Mouse (Mus musculus): ENCODE measurements around the gene Mypn. TPM values are rescaled to one million over a fixed set of nuclear protein-coding genes. Genes with fewer than 3 reads are reported as not detected.

Gene Mypn
- polyA plus RNA-seq, 1 experiment from 2014 or later, result 6.3 TPM

DNA sequence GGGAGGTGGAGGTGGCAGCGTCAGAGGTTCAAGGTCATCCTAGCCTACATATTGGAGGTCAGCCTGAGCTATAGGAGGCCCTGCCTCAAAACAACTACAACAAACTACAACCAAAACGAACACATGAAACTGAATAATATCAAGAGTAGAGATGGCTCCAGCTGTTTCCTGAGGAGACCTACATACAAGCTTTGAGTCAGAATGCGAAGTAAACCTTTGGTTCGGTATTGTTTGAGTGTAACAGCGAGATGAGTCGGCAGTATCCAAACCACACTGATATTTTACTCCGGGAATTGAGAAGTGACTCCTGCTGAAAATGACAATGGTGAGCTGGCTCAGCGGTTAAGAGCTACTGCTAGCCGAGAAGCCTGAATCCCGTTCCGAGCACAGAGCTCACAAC is 34.2 kb downstream of the Mypn start:
- Histone ChIP-seq H3K9ac (no peak overlapping the region), H3K27me3 (replicated peaks) (no peaks in the 10 kb centered on the region), H3K27ac (ENCODE audit: poor library complexity, severe bottlenecking) (no peak overlapping the region), H3K4me2 (no peak overlapping the region), H3K9me3 (replicated peaks) (no peaks in the 10 kb centered on the region), H3K4me1 (replicated peaks) (no peaks in the 10 kb centered on the region), H3K4me3 (no peak overlapping the region), H3K36me3 (no peaks in the 10 kb centered on the region)
- ATAC-seq (ENCODE audit: insufficient number of reproducible peaks, low FRiP score), result no peak
- WGBS, result 83% methylated on average over 11 of the region's 11 CpGs

DNA sequence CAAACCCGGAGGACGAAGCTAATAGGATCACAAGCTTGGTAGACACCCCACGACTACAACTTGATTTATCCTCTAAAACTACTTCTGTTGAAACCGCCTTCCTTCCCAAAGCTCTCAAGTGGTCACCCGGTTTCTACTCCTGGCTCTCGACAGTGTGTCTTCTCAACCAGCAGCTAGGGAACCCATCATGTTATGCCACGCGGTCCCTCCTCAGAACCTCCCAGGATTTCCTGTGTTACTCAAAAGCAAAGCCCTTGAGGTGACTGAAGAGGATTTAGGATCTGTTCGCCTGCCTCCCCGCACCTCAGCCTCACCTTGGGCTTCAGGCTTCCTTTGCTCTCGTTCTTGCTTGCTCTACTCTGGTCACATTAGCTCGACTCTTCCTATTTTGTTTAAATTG is 35.6 kb downstream of the Mypn start:
- no peaks in the 10 kb centered on the region for H3K4me1 ChIP-seq (replicated peaks)
- H3K27me3 ChIP-seq (replicated peaks), result no peaks in the 10 kb centered on the region
- H3K27ac ChIP-seq (ENCODE audit: poor library complexity, severe bottlenecking), result no peak overlapping the region
- WGBS, result 85% methylated on average over 12 of the region's 12 CpGs
- H3K9me3 ChIP-seq (replicated peaks), result no peaks in the 10 kb centered on the region
- H3K9ac ChIP-seq, result no peak overlapping the region
- ATAC-seq (ENCODE audit: insufficient number of reproducible peaks, low FRiP score), result no peak
- H3K36me3 ChIP-seq, result no peaks in the 10 kb centered on the region
- H3K4me2 ChIP-seq, result no peak overlapping the region
- no peak overlapping the region for H3K4me3 ChIP-seq

DNA sequence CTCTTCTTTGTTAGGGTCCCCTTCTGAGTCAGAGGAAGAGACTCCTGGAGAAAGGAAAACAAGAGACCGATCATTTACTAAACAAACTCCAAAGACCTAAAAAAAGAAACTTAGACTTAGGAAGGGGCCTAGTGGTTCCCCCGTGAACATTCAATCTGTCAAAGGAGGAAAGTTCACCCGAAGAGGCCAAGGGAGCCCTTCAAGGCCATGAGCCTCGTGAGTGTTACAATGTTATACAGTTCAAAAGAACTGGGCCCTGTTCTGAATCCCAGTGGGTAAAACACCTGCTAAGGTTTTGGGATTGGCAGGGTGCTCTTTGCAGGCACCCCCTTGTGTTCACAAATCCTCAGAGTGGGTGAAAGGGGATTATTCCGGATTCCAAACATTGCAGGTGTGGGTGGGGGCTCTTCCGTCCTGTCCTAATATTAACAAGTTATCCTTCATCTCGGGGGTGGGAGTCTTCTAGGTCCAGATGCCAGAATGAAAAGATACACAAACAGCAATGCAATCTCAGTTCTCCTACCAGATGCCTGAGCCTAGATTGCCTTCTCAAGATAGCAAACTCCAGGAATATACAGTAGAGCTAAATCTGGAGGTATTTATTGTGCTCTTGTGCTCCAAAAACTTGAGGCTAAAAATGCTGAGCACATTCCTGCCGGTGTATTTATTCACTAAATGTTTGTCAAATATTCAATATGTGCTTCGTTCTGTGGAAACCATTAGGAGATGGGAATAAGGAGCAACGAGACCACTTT is 36.3 kb downstream of the Mypn start:
- no peaks in the 10 kb centered on the region for H3K36me3 ChIP-seq
- ATAC-seq (ENCODE audit: insufficient number of reproducible peaks, low FRiP score), result no peak
- H3K9ac ChIP-seq, result no peak overlapping the region
- no peaks in the 10 kb centered on the region for H3K9me3 ChIP-seq (replicated peaks)
- no peak overlapping the region for H3K4me3 ChIP-seq
- no peak overlapping the region for H3K4me2 ChIP-seq
- WGBS, result 80% methylated on average over 10 of the region's 10 CpGs
- no peaks in the 10 kb centered on the region for H3K27me3 ChIP-seq (replicated peaks)
- no peaks in the 10 kb centered on the region for H3K4me1 ChIP-seq (replicated peaks)
- H3K27ac ChIP-seq (ENCODE audit: poor library complexity, severe bottlenecking), result no peak overlapping the region

- no peak for ATAC-seq (ENCODE audit: insufficient number of reproducible peaks, low FRiP score)
- 62% methylated on average over 16 of the region's 16 CpGs for WGBS
Observed at GRCm38 (mm10) chr10:63165752-63166412, 37.9 kb downstream of the Mypn start.

DNA sequence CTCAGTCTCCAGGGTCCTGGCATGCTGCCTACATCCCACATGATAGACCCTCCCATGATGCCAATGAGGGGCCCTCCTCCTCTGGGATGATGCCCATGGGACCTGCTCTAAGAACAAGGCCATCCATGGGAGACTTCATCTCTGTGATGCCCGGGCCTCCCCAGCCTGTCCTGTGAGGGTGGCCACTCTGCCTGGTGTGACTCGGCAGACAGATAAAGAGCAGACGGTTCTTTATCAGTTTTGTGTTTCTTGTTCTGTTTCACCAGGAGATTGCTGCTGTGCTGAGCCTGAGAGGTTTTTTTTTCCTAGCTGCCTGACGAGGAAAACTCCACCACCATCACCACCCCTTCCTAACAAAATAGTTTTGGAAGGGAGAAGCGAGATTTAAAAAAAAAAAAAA is 42.5 kb downstream of the Mypn start:
- Histone ChIP-seq H3K27me3 (replicated peaks) (no peaks in the 10 kb centered on the region), H3K27ac (ENCODE audit: poor library complexity, severe bottlenecking) (no peak overlapping the region), H3K4me1 (replicated peaks) (peaks cover 25% of the 10 kb centered on the region), H3K9ac (no peak overlapping the region), H3K36me3 (no peaks in the 10 kb centered on the region), H3K4me3 (no peak overlapping the region), H3K4me2 (peak overlapping the region; percentile 15; the same call in 1 of the 2 replicates), H3K9me3 (replicated peaks) (no peaks in the 10 kb centered on the region)
- ATAC-seq (ENCODE audit: insufficient number of reproducible peaks, low FRiP score), result peak; percentile 59; the same call in 1 of the 2 replicates
- WGBS, result 5% methylated on average over 5 of the region's 5 CpGs

More at GRCm38 (mm10) chr10:63165752-63166412, 37.9 kb downstream of the Mypn start:
- Histone ChIP-seq H3K4me2 (no peak overlapping the region), H3K4me1 (replicated peaks) (peaks cover 4% of the 10 kb centered on the region), H3K27ac (ENCODE audit: poor library complexity, severe bottlenecking) (no peak overlapping the region), H3K27me3 (replicated peaks) (no peaks in the 10 kb centered on the region), H3K4me3 (no peak overlapping the region), H3K9ac (no peak overlapping the region), H3K9me3 (replicated peaks) (no peaks in the 10 kb centered on the region), H3K36me3 (no peaks in the 10 kb centered on the region)

DNA sequence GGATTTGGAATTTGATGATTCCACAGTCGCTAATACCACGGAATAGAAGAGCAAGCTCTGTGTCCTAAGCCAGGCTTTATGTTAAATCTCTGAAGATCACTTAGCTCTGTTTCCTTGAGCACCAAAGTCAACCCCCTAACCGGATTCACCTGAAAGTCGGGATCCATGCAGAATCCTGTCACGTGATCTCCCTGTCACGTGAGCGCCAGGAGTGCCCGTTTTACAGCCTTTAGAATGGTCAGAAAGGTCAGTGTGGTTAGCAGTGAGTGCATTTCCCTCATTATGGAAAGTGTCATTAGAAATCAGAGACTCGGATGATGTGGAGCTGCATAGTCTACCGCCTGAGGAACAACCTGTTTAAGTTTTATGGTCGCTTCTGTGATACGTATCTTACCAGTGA is 43.1 kb downstream of the Mypn start:
- ATAC-seq (ENCODE audit: insufficient number of reproducible peaks, low FRiP score), result no peak
- H3K27ac ChIP-seq (ENCODE audit: poor library complexity, severe bottlenecking), result no peak overlapping the region
- H3K4me3 ChIP-seq, result no peak overlapping the region
- no peaks in the 10 kb centered on the region for H3K36me3 ChIP-seq
- WGBS, result 62% methylated on average over 12 of the region's 12 CpGs
- peak overlapping the region; percentile 15; the same call in 1 of the 2 replicates for H3K4me2 ChIP-seq
- H3K4me1 ChIP-seq (replicated peaks), result peaks cover 30% of the 10 kb centered on the region
- H3K27me3 ChIP-seq (replicated peaks), result no peaks in the 10 kb centered on the region
- H3K9me3 ChIP-seq (replicated peaks), result no peaks in the 10 kb centered on the region
- no peak overlapping the region for H3K9ac ChIP-seq

DNA sequence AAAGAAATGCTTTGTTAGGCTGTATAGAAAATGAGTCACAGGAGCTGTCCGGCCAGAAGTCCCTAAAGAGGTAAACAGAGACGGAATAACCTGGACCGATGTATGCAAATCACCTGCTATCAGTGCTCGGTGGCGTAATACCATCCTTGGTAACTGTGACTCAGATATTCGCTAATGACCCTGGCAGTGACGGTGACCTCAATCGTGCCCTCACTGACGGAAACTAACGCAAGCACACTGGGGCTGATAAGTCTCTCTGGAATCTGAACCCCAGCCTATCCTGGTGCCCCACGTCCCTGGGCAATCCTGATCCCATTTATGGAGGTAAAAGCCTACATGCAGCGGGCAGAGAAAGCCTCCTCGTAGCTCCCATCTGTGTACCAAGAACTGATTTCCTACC is 45.6 kb downstream of the Mypn start:
- Histone ChIP-seq H3K27ac (ENCODE audit: poor library complexity, severe bottlenecking) (no peak overlapping the region), H3K36me3 (no peaks in the 10 kb centered on the region), H3K4me2 (no peak overlapping the region), H3K4me1 (replicated peaks) (peaks cover 30% of the 10 kb centered on the region), H3K9me3 (replicated peaks) (no peaks in the 10 kb centered on the region), H3K4me3 (no peak overlapping the region), H3K9ac (no peak overlapping the region), H3K27me3 (replicated peaks) (no peaks in the 10 kb centered on the region)
- 43% methylated on average over 13 of the region's 13 CpGs for WGBS
- ATAC-seq (ENCODE audit: insufficient number of reproducible peaks, low FRiP score), result no peak

- H3K36me3 ChIP-seq, result no peaks in the 10 kb centered on the region
- no peak for ATAC-seq (ENCODE audit: insufficient number of reproducible peaks, low FRiP score)
Observed at GRCm38 (mm10) chr10:63157491-63157890, 46.3 kb downstream of the Mypn start.

GRCm38 (mm10) chr10:63156919-63157318 is 46.8 kb downstream of the Mypn start:
- Histone ChIP-seq H3K4me1 (replicated peaks) (peaks cover 30% of the 10 kb centered on the region), H3K27ac (ENCODE audit: poor library complexity, severe bottlenecking) (peak overlapping the region; percentile 73), H3K9me3 (replicated peaks) (no peaks in the 10 kb centered on the region), H3K4me3 (no peak overlapping the region), H3K36me3 (no peaks in the 10 kb centered on the region), H3K4me2 (no peak overlapping the region), H3K9ac (no peak overlapping the region), H3K27me3 (replicated peaks) (no peaks in the 10 kb centered on the region)
- WGBS, result 38% methylated on average over 4 of the region's 4 CpGs
- no peak for ATAC-seq (ENCODE audit: insufficient number of reproducible peaks, low FRiP score)

More at GRCm38 (mm10) chr10:63157491-63157890, 46.3 kb downstream of the Mypn start:
- Histone ChIP-seq H3K4me2 (no peak overlapping the region), H3K27me3 (replicated peaks) (no peaks in the 10 kb centered on the region), H3K4me1 (replicated peaks) (peaks cover 30% of the 10 kb centered on the region), H3K4me3 (no peak overlapping the region), H3K9me3 (replicated peaks) (no peaks in the 10 kb centered on the region), H3K27ac (ENCODE audit: poor library complexity, severe bottlenecking) (peak overlapping the region; percentile 72), H3K9ac (no peak overlapping the region)
- WGBS, result 79% methylated on average over 4 of the region's 4 CpGs

GRCm38 (mm10) chr10:63156351-63156750 is 47.4 kb downstream of the Mypn start:
- Histone ChIP-seq H3K4me3 (no peak overlapping the region), H3K27me3 (replicated peaks) (no peaks in the 10 kb centered on the region), H3K4me1 (replicated peaks) (peaks cover 30% of the 10 kb centered on the region), H3K4me2 (no peak overlapping the region), H3K27ac (ENCODE audit: poor library complexity, severe bottlenecking) (peak overlapping the region; percentile 73; the same call in 1 of the 2 replicates), H3K9me3 (replicated peaks) (no peaks in the 10 kb centered on the region), H3K9ac (no peak overlapping the region), H3K36me3 (no peaks in the 10 kb centered on the region)
- WGBS, result 86% methylated on average over 1 of the region's 1 CpGs
- no peak for ATAC-seq (ENCODE audit: insufficient number of reproducible peaks, low FRiP score)

DNA sequence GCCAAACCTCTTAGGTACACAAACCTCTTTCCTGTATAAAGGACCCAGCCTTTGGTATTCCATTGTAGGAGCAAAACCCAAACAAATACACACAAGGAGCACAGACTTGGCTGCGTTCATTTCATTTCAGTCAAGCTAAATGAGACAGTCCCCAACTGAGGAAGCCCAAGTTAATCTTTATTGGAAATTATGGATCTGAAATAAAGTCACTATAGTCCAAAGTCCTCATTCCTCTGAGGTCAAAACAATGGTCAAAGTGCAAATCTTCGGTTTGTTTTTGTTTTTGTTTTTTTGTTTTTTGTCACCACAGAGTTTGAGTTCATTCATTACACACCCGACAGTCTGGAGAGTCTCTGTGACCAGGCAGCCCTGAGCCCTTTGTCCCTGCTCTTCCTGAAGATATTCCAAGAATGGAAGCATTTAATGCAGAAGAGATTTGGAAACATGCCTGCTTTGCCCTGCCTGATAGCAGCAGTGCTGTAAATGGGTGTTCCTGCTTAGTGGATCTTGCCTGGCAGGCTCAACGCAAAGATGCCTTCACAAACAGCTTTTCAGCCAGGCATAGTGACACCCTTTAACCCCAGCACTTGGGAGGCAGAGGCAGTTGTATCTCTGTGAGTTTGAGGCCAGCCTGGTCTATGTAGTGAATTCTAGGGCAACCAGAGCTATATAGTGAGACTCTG is 47.9 kb downstream of the Mypn start:
- 52% methylated on average over 4 of the region's 4 CpGs for WGBS
- Histone ChIP-seq H3K9me3 (replicated peaks) (no peaks in the 10 kb centered on the region), H3K9ac (no peak overlapping the region), H3K36me3 (no peaks in the 10 kb centered on the region), H3K4me2 (no peak overlapping the region), H3K27ac (ENCODE audit: poor library complexity, severe bottlenecking) (no peak overlapping the region), H3K4me3 (no peak overlapping the region), H3K27me3 (replicated peaks) (no peaks in the 10 kb centered on the region), H3K4me1 (replicated peaks) (peaks cover 25% of the 10 kb centered on the region)
- no peak for ATAC-seq (ENCODE audit: insufficient number of reproducible peaks, low FRiP score)
